Mouse (Mus musculus) gastrocnemius, postnatal 4 days (tissue): Measurements from ENCODE around the gene Ssx2ip. TPM values are rescaled to one million over a fixed set of nuclear protein-coding genes. Genes with fewer than 3 reads are reported as not detected.

Experiments used
- microRNA-seq: library from miRNA; unstranded; fragments of <30 nt; microRNA quantifications from one replicate; pipeline ENCODE4 v1.2.0, GENCODE M21; 2021
- total RNA-seq, 2 experiments: library from RNA; stranded (reverse); gene quantifications; 2 replicates each; pipeline ENCODE4 v1.2.3; 2021

Gene Ssx2ip
- total RNA-seq, 2 experiments from 2014 or later = 20.2 to 22.6 TPM

Small RNAs within 50 kb of the gene (microRNA-seq; reads per million reads assigned to microRNA genes)
- not detected for gene Gm22901

Other genes with a start within 250 kb of the Ssx2ip start
- under 1 TPM; 0.61 to 0.80 TPM for gene Lpar3, start 183.7 kb upstream of the Ssx2ip start, total RNA-seq
- 1 to 10 TPM; 7.9 to 8.6 TPM for gene Ctbs, start 45.2 kb downstream of the Ssx2ip start, total RNA-seq
- gene Spata1, start 95.1 kb downstream of the Ssx2ip start, total RNA-seq = 1 to 10 TPM; 3.3 to 3.5 TPM
- 100 to 1,000 TPM; 238 to 270 TPM for gene Gng5, start 95.2 kb downstream of the Ssx2ip start, total RNA-seq
- gene Rpf1, start 116.8 kb downstream of the Ssx2ip start, total RNA-seq = 10 to 100 TPM; 16.8 to 25.5 TPM
- gene Uox, start 165.8 kb downstream of the Ssx2ip start, total RNA-seq = 1 to 10 TPM in 1 of 2 experiments, not detected in 1; 1.9 TPM
- gene Dnase2b, start 211.0 kb downstream of the Ssx2ip start, total RNA-seq = under 1 TPM; 0.10 to 0.12 TPM
- gene 4930503B20Rik, start 246.7 kb downstream of the Ssx2ip start, total RNA-seq = not detected